Mouse (Mus musculus): ENCODE results near the gene Pdia5. TPM values are rescaled to one million over a fixed set of nuclear protein-coding genes. Genes with fewer than 3 reads are reported as not detected.
A peak's percentile ranks its signal among the peaks of the same experiment; 100 is the strongest.

The Pdia5 gene
- 9.2 and 12.2 TPM in 2 replicates for polyA plus RNA-seq (2012; rRNA removed)

DNA sequence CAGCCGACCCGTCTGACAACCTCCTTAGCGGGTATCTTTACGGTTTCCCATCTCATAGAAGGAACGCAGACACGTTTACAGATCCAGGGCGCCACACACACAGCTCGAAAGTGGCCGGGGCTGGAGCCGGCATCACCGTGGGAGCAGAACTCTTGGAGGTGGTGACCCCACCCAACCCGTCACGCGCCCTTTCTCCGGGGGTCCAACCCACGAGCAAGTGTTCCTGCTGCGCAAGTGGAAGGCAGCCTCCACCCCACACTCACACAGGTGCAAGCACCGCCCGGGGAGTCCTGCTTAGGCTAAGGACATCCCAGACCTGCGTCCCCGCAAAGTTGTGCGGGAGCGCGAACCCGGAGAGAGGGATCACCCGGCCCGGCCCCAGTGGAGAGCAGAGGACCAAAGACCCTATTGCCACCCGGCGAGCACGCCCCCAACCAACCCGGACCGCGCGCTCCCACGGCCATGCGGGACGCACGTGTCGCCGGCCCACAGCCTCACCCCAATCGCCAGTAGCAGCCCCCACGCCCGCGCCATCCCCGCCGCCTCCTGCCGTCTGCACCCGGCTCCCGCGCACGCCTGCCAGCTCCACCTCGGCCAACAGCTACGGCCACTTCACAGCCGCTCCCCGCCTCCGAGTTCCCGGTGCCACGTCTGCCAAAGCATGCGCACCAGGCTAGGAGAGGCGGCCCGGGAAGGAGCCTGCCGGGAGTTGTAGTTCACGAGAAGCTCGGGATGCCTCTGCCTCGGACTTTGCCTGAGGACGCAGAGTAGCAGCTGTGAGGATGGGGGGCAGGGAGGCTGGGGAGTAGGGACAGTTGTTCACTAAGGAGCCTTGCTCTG, at the start of gene Pdia5:
Gene Pdia5, minus strand, starts transcription at position 643 of the 840 bp plus-strand sequence.
- TF ChIP-seq CTCF (IDR thresholded peaks at IDR 0.05; ENCODE audit: borderline replicate concordance, extremely low read depth, insufficient read depth, insufficient read length) (no peak), POLR2A (IDR thresholded peaks at IDR 0.05; ENCODE audit: borderline replicate concordance, extremely low read depth, insufficient read depth, insufficient read length, poor library complexity, severe bottlenecking) (peak; percentile 61)
- peak; percentile 96 for DNase-seq (ENCODE audit: low read depth)

DNA sequence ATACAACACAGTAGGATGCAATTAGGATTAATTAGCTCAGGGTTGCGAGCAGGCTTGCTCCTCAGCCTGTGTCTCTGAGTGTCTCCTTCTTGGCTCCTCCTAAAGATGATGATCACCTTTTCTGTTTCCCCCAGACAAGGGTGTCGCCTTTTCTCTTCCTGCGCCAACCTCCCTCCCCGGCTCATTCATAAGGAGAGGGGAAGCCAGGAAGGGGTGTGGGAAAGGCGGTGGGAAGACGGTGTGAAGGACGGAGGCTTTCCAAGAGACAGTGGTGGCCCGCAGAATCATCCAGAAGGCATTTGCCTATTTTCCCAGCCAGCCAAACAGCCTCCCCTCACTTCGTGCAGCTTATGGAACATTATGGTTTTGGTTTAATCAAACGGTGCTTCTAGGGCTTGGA, 48.4 kb upstream of the Pdia5 start:
- TF ChIP-seq CTCF (IDR thresholded peaks at IDR 0.05; ENCODE audit: borderline replicate concordance, extremely low read depth, insufficient read depth, insufficient read length): no peak
- no peak for TF ChIP-seq POLR2A (IDR thresholded peaks at IDR 0.05; ENCODE audit: borderline replicate concordance, extremely low read depth, insufficient read depth, insufficient read length, poor library complexity, severe bottlenecking)
- no peak for DNase-seq (ENCODE audit: low read depth)

DNA sequence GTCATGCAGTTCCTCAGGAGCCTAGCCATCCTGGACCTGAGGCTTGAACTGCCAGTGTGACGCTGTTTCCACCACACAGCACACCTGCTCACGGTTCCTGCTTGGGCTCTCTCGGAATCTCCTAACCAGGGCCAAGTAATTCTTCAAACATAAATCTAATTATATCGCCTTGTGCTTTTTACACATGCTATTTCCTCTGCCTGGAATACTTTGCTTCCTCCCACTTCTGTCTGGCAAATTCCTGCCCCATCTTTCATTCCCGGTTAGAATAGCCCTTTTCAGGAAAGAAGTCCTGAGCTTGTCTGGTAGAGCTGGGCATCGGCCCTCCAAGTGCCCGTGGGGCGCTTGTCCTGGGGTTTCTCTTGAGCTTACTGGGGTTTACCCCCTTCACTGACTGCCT, 47.0 kb upstream of the Pdia5 start:
- no peak for DNase-seq (ENCODE audit: low read depth)
- no peak for TF ChIP-seq CTCF (IDR thresholded peaks at IDR 0.05; ENCODE audit: borderline replicate concordance, extremely low read depth, insufficient read depth, insufficient read length)
- TF ChIP-seq POLR2A (IDR thresholded peaks at IDR 0.05; ENCODE audit: borderline replicate concordance, extremely low read depth, insufficient read depth, insufficient read length, poor library complexity, severe bottlenecking): no peak

DNA sequence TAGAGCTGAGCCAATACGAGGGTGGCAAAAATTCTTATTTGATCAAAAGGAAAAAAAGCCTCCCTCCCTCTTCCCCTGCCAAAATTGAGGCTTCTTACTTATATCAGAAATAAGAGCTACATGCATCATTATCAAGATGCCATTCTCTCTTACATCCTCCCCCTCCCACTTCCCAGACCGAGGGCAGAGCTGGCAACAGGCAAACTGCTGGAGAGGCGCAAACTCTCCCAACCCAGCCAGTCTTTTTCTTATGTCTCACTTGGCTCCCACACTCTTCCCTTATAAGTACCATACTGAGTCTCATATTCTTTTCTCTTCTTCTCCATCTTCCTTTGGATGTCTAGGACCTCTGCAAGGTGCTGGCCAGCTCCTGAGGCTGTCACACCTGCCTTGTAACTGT, 44.0 kb upstream of the Pdia5 start:
- TF ChIP-seq POLR2A (IDR thresholded peaks at IDR 0.05; ENCODE audit: borderline replicate concordance, extremely low read depth, insufficient read depth, insufficient read length, poor library complexity, severe bottlenecking) (no peak), CTCF (IDR thresholded peaks at IDR 0.05; ENCODE audit: borderline replicate concordance, extremely low read depth, insufficient read depth, insufficient read length) (no peak)
- no peak for DNase-seq (ENCODE audit: low read depth)

DNA sequence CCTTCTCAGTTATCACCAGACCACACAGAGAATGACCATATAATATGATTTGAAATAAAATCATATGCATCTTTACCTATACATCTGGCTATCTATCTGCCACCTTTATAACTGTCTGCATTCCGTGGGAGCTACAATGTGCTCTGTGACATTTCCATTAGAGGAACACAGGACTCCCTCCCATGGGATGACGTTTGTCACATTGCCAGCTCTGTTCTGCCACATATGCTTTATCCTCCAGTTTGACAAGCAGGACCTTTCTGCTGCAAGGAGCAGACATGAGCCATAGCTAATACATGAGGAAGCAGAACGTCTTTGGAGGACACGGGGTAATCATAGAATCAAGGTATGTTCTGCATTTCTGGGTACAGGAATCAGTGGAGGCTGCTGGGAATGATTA, 33.5 kb upstream of the Pdia5 start:
- DNase-seq (ENCODE audit: low read depth): peak; percentile 33
- TF ChIP-seq CTCF (IDR thresholded peaks at IDR 0.05; ENCODE audit: borderline replicate concordance, extremely low read depth, insufficient read depth, insufficient read length) (no peak), POLR2A (IDR thresholded peaks at IDR 0.05; ENCODE audit: borderline replicate concordance, extremely low read depth, insufficient read depth, insufficient read length, poor library complexity, severe bottlenecking) (no peak)

DNA sequence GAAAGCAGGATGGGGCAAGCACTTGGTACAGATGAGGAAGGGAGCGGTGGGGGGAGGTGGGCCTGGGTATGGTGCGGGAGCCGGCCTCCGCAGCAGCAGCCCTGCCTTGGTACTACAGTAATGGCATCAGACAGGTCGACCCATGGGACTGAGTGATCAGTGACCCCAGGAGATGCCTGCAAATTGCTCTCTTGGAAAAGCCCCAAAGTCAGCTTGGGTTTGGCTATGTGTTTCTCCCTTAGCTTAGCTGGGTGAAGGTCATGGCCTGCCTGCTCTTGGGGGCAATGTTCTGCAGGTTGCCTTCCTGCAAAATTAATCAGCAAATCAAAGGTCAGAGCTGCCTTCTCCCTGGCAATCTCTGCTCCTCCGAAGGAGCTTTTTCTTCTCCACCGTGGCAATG, 28.6 kb upstream of the Pdia5 start:
- DNase-seq (ENCODE audit: low read depth): no peak
- TF ChIP-seq CTCF (IDR thresholded peaks at IDR 0.05; ENCODE audit: borderline replicate concordance, extremely low read depth, insufficient read depth, insufficient read length) (no peak), POLR2A (IDR thresholded peaks at IDR 0.05; ENCODE audit: borderline replicate concordance, extremely low read depth, insufficient read depth, insufficient read length, poor library complexity, severe bottlenecking) (no peak)

DNA sequence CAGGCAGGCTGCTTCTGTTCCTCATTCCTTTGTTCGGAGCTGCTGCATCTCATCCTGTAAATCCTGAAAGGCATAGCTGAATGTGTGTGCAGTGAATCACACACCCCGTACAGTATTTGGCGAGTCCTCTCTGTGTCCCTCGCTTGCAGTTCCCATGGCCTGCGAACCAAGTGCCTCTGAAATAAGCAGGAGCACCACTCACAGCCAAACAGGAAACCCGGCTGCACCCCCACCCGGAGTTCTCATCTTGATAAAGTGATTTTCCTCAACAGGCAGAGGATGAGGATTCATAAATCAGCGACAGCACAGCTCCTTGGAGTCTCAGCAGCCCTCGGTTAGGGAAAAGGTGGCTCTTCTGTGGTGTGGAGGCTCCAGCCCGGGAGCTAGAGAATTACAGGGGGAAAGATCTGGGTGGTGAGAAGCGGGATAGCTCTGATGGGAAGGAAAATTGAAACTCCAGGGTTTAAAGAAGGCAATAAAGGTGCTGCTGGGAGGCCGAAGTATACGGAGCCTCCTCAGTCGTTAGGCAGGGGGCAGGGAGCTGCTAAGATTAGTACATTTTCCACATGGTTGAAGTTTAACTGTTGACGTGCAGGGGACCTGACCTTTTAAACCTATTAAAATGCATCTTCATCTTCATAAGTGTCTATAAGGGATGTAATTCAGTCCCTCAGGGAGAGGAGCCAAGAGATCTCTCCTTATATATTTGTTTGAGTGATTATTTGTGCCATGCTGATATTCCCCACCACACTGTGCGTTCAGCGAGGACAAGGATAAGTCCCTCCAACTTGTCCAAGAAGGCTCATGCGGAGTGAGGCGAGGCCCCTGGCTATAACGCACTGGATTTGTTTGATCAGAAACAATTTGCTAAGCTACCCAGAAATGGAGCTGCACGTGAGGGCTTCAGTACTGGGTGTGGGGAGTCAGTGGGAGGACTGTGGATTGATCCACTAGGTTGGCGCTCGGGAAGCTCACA, 27.6 kb upstream of the Pdia5 start:
- TF ChIP-seq CTCF (IDR thresholded peaks at IDR 0.05; ENCODE audit: borderline replicate concordance, extremely low read depth, insufficient read depth, insufficient read length) (no peak), POLR2A (IDR thresholded peaks at IDR 0.05; ENCODE audit: borderline replicate concordance, extremely low read depth, insufficient read depth, insufficient read length, poor library complexity, severe bottlenecking) (no peak)
- no peak for DNase-seq (ENCODE audit: low read depth)

DNA sequence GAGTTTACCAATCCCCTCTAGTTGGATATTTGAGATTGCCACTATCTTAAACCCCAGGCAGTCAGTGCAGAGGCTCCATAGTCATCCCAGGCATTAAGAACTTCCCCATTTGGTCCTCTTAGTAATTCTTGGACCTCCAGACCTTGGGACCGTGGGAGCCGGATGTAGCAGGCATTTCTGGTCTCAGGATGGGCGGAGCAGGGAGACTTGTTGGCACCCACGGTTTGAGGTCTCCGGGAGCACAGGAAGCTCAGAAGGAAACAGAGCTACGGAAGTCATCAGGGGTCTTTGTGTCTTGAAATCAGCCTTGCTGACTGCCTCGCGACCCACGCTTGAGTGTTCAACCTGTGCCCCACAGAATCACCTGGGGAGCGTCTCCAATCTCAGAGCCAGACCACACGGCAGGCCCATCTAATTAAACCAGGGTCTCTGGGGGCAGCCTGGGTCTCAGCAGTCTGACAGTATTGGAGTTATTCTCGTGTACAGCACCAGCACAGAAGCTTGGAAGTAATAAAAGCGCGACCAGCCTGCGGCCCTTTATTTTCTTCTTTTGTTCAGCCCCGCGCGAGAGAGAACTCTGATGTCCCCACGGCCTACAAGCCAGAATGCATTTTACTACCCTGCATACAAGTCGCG, 25.4 kb upstream of the Pdia5 start:
- TF ChIP-seq CTCF (IDR thresholded peaks at IDR 0.05; ENCODE audit: borderline replicate concordance, extremely low read depth, insufficient read depth, insufficient read length): no peak
- TF ChIP-seq POLR2A (IDR thresholded peaks at IDR 0.05; ENCODE audit: borderline replicate concordance, extremely low read depth, insufficient read depth, insufficient read length, poor library complexity, severe bottlenecking): no peak
- no peak for DNase-seq (ENCODE audit: low read depth)

DNA sequence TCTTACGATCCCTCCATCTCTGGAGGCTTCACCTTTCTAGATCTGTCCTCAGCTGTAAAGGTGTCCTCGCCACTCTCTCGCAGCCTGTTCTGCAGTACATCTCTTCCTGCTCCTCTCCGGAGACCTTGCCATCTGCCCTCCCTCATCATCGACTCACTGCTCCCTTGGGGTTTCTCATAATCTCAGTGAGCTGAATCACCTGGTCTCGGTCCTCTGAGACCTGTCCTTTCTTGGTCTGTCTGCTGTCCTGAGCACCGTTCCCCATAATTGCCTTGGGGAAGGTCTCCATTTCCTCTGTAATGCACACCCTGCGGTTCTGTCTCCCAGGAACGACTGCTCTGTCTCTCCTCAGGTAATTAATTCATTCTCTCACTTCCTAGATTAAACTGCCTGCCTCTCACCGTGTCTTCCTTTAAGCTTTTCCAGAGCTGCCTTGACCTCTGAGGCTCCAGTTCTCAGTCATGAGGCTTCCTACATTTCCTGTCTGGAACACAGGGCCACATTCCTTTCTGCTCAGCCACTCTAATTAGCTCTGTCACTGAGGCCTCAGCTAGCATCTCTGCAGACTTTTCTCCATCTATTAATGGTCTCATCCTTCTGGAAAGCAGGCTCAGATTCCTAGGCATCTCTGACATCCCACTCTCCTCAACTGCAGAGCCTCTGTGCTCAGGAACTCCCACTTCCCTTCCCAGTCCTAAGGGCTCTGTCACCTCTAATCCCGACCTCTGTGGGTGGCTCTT, 18.8 kb upstream of the Pdia5 start:
- TF ChIP-seq CTCF (IDR thresholded peaks at IDR 0.05; ENCODE audit: borderline replicate concordance, extremely low read depth, insufficient read depth, insufficient read length) (no peak), POLR2A (IDR thresholded peaks at IDR 0.05; ENCODE audit: borderline replicate concordance, extremely low read depth, insufficient read depth, insufficient read length, poor library complexity, severe bottlenecking) (no peak)

DNA sequence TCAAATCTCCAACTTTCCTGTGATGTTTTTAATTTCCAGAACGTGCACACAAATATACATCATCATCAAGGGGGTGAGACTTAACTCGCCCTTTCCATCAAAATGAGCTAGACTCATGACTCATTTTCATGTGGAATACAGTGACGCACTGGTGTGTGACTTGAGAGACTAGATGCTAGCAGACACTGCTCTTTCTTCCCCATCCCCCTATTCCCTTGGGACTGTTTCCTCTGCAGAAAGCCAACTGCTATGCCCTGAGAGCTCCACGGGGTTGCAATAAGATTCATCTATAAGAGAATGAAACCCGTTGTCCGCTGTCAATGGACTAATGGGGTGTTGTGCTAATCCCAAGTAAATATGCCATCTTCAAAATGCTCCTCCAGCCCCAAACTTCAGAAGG, 17.9 kb upstream of the Pdia5 start:
- TF ChIP-seq POLR2A (IDR thresholded peaks at IDR 0.05; ENCODE audit: borderline replicate concordance, extremely low read depth, insufficient read depth, insufficient read length, poor library complexity, severe bottlenecking) (no peak), CTCF (IDR thresholded peaks at IDR 0.05; ENCODE audit: borderline replicate concordance, extremely low read depth, insufficient read depth, insufficient read length) (no peak)
- DNase-seq (ENCODE audit: low read depth): no peak

More for the DNA sequence above, 18.8 kb upstream of the Pdia5 start:
- no peak for DNase-seq (ENCODE audit: low read depth)

Data from brain, embryonic 14.5 days (tissue).